Mouse (Mus musculus) lung, postnatal 0 days (tissue): ENCODE results near the gene Abtb2.

Experiments
- CTCF ChIP-seq: IDR thresholded peaks from 2 replicates; pipeline ENCODE4 v1.5.1; 2016; ENCODE audit warnings: antibody characterized with exemption, mild to moderate bottlenecking
- EP300 ChIP-seq: IDR thresholded peaks from 2 replicates; pipeline ENCODE4 v1.6.1; 2016; ENCODE audit warnings: antibody characterized with exemption, mild to moderate bottlenecking, control low read depth

- no peak for TF ChIP-seq CTCF
- no peak for TF ChIP-seq EP300
Measured at GRCm38 (mm10) chr2:103760421-103760820, 194.3 kb downstream of the Abtb2 start.
